ENCODE assay signal across 9 mouse cellular contexts in the genomic region with DNA sequence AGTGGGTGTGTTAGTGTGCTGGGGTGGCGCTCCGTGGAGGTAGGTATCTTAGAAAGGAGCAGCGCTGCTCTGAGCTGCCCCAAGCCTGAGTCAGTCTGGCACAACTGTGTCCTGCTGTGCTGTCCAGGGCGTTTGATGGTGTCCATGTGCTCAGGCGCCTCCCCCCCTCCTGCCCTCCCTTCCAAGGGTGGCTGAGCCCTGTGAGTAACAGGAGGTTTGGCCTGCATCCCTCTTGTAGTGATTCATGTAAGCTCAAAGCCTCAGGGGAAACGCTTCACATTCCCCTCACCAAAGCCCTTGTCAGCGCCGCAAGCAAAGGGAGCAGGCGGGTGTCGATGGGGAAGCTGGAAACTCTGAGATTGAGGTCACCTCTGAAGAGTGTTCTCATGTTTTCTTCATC. TPM values are rescaled to one million over a fixed set of nuclear protein-coding genes. Genes with fewer than 3 reads are reported as not detected.
DNase-seq lines count a peak whose midpoint lies in the region; ATAC-seq lines count a peak whose summit lies in the region.
"Had no signal": no experiment of that assay in that cellular context is flagged by ENCODE, and none has a peak within 500 bp of the region (broad histone marks: within the 10 kb centered on the region; RNA-seq: fewer than 3 reads in every experiment).

No protein-coding gene starts in this region.

- H3K27ac ChIP-seq in hindbrain, embryonic 12.5 days, result no peak overlapping the region
- H3K27ac ChIP-seq in hindbrain, embryonic 13.5 days, result no peak overlapping the region
- H3K27ac ChIP-seq in limb, embryonic 12.5 days, result peak overlapping the region; percentile 41
- no peak overlapping the region for H3K27ac ChIP-seq in midbrain, embryonic 10.5 days (replicated peaks)

- H3K9ac ChIP-seq in hindbrain, embryonic 12.5 days, result peak overlapping the region; percentile 9; the same call in 1 of the 2 replicates
- no peak overlapping the region for H3K9ac ChIP-seq in hindbrain, embryonic 13.5 days
- 0 out of 2 replicates have a peak overlapping the region, but pooled peaks have one; percentile 5 for H3K9ac ChIP-seq in limb, embryonic 12.5 days (replicated peaks)

- DNase-seq in adipocyte (ENCODE audit: low spot score), result peak; percentile 75
- DNase-seq in heart, adult 18-20 months, result peak; percentile 71 to 85
- DNase-seq in spleen, postnatal 10 days (ENCODE audit: low spot score in 2 of 2), result no peak
- DNase-seq in right cerebral cortex, postnatal 36 days (ENCODE audit: low spot score in 2 of 2), result no peak
- DNase-seq in midbrain, embryonic 10.5 days (ENCODE audit: low spot score), result no peak
- DNase-seq: thymus, adult 18-20 months had no signal

- peaks cover 18% of the 10 kb centered on the region for H3K4me1 ChIP-seq in hindbrain, embryonic 12.5 days
- H3K4me1 ChIP-seq in hindbrain, embryonic 13.5 days (replicated peaks), result peaks cover 20% of the 10 kb centered on the region
- H3K4me1 ChIP-seq in limb, embryonic 12.5 days (replicated peaks), result peaks cover 37% of the 10 kb centered on the region
- H3K4me1 ChIP-seq in midbrain, embryonic 10.5 days, result peaks cover 32% of the 10 kb centered on the region

- H3K27me3 ChIP-seq in hindbrain, embryonic 12.5 days, result no peaks in the 10 kb centered on the region
- no peaks in the 10 kb centered on the region for H3K27me3 ChIP-seq in hindbrain, embryonic 13.5 days
- H3K27me3 ChIP-seq in limb, embryonic 12.5 days, result no peaks in the 10 kb centered on the region
- H3K27me3 ChIP-seq in midbrain, embryonic 10.5 days (ENCODE audit: low read depth, poor library complexity, severe bottlenecking), result no peaks in the 10 kb centered on the region

- peaks cover 48% of the 10 kb centered on the region for H3K36me3 ChIP-seq in hindbrain, embryonic 12.5 days
- H3K36me3 ChIP-seq in hindbrain, embryonic 13.5 days, result peaks cover 69% of the 10 kb centered on the region
- H3K36me3 ChIP-seq in limb, embryonic 12.5 days, result peaks cover 70% of the 10 kb centered on the region
- H3K36me3 ChIP-seq in midbrain, embryonic 10.5 days, result peaks cover 77% of the 10 kb centered on the region

- ATAC-seq in hindbrain, embryonic 12.5 days (ENCODE audit: low FRiP score), result no peak
- ATAC-seq in hindbrain, embryonic 13.5 days (ENCODE audit: low FRiP score), result no peak
- ATAC-seq in limb, embryonic 12.5 days (ENCODE audit: insufficient number of reproducible peaks, insufficient read depth, low FRiP score, low TSS enrichment, low read depth), result no peak

- H3K4me3 ChIP-seq in hindbrain, embryonic 12.5 days, result no peak overlapping the region
- H3K4me3 ChIP-seq in hindbrain, embryonic 13.5 days, result no peak overlapping the region
- H3K4me3 ChIP-seq in limb, embryonic 12.5 days (replicated peaks), result no peak overlapping the region
- H3K4me3 ChIP-seq in midbrain, embryonic 10.5 days, result no peak overlapping the region

- no peaks in the 10 kb centered on the region for H3K9me3 ChIP-seq in hindbrain, embryonic 12.5 days (replicated peaks)
- H3K9me3 ChIP-seq in hindbrain, embryonic 13.5 days, result no peaks in the 10 kb centered on the region
- 0 out of 2 replicates have a peak, but pooled peaks cover 4% of the 10 kb centered on the region for H3K9me3 ChIP-seq in limb, embryonic 12.5 days
- H3K9me3 ChIP-seq in midbrain, embryonic 10.5 days (replicated peaks), result peaks cover 5% of the 10 kb centered on the region; the same call in 1 of the 2 replicates

- 66% methylated on average over 10 of the region's 10 CpGs for WGBS in hindbrain, embryonic 12.5 days
- 80% methylated on average over 10 of the region's 10 CpGs for WGBS in hindbrain, embryonic 13.5 days
- WGBS in limb, embryonic 12.5 days, result 38% methylated on average over 10 of the region's 10 CpGs
- 73% methylated on average over 10 of the region's 10 CpGs for WGBS in midbrain, embryonic 10.5 days

- H3K4me2 ChIP-seq in hindbrain, embryonic 12.5 days (replicated peaks), result no peak overlapping the region
- no peak overlapping the region for H3K4me2 ChIP-seq in hindbrain, embryonic 13.5 days
- H3K4me2 ChIP-seq in limb, embryonic 12.5 days, result no peak overlapping the region

RNA-seq across cellular contexts. Expression of gene Cenpx, which starts 15.8 kb away (rescaled TPM):
- 106 and 113 TPM in 2 replicates for polyA plus RNA-seq in hindbrain, embryonic 12.5 days (2016; fragmentation: Nextera tagmentation; extraction: Ambion mirVana)
- polyA plus RNA-seq in hindbrain, embryonic 13.5 days (2015; fragmentation: Nextera tagmentation; extraction: Ambion mirVana), result 103 and 113 TPM in 2 replicates
- 10 to 100 TPM; 32.5 to 34.2 TPM for total RNA-seq in heart, adult 18-20 months (2021)
- 131 and 138 TPM in 2 replicates for polyA plus RNA-seq in limb, embryonic 12.5 days (2016; fragmentation: Nextera tagmentation; extraction: Ambion mirVana)
- 132 and 133 TPM in 2 replicates for polyA plus RNA-seq in midbrain, embryonic 10.5 days (2016; fragmentation: Nextera tagmentation; extraction: Ambion mirVana)

RNA-seq across cellular contexts. Expression of gene Lrrc45, which starts 16.0 kb away (rescaled TPM):
- polyA plus RNA-seq in hindbrain, embryonic 12.5 days (2016; fragmentation: Nextera tagmentation; extraction: Ambion mirVana), result 75.3 and 78.8 TPM in 2 replicates
- 67.9 and 73.1 TPM in 2 replicates for polyA plus RNA-seq in hindbrain, embryonic 13.5 days (2015; fragmentation: Nextera tagmentation; extraction: Ambion mirVana)
- 1 to 10 TPM; 3.8 to 4.3 TPM for total RNA-seq in heart, adult 18-20 months (2021)
- 77.9 and 78.4 TPM in 2 replicates for polyA plus RNA-seq in limb, embryonic 12.5 days (2016; fragmentation: Nextera tagmentation; extraction: Ambion mirVana)
- polyA plus RNA-seq in midbrain, embryonic 10.5 days (2016; fragmentation: Nextera tagmentation; extraction: Ambion mirVana), result 57.0 and 57.7 TPM in 2 replicates

RNA-seq across cellular contexts. Expression of gene Rac3, which starts 23.5 kb away (rescaled TPM):
- polyA plus RNA-seq in hindbrain, embryonic 12.5 days (2016; fragmentation: Nextera tagmentation; extraction: Ambion mirVana), result 98.4 and 99.9 TPM in 2 replicates
- 272 and 278 TPM in 2 replicates for polyA plus RNA-seq in hindbrain, embryonic 13.5 days (2015; fragmentation: Nextera tagmentation; extraction: Ambion mirVana)
- 1 to 10 TPM; 1.1 to 1.3 TPM for total RNA-seq in heart, adult 18-20 months (2021)
- 48.5 and 51.2 TPM in 2 replicates for polyA plus RNA-seq in limb, embryonic 12.5 days (2016; fragmentation: Nextera tagmentation; extraction: Ambion mirVana)
- 32.4 and 41.9 TPM in 2 replicates for polyA plus RNA-seq in midbrain, embryonic 10.5 days (2016; fragmentation: Nextera tagmentation; extraction: Ambion mirVana)

RNA-seq across cellular contexts. Expression of gene Aspscr1, which starts 25.0 kb away (rescaled TPM):
- polyA plus RNA-seq in hindbrain, embryonic 12.5 days (2016; fragmentation: Nextera tagmentation; extraction: Ambion mirVana), result 144 and 151 TPM in 2 replicates
- 152 and 161 TPM in 2 replicates for polyA plus RNA-seq in hindbrain, embryonic 13.5 days (2015; fragmentation: Nextera tagmentation; extraction: Ambion mirVana)
- 10 to 100 TPM; 28.5 to 31.3 TPM for total RNA-seq in heart, adult 18-20 months (2021)
- 142 and 149 TPM in 2 replicates for polyA plus RNA-seq in limb, embryonic 12.5 days (2016; fragmentation: Nextera tagmentation; extraction: Ambion mirVana)
- 150 and 161 TPM in 2 replicates for polyA plus RNA-seq in midbrain, embryonic 10.5 days (2016; fragmentation: Nextera tagmentation; extraction: Ambion mirVana)

RNA-seq across cellular contexts. Expression of gene Dcxr, which starts 29.3 kb away (rescaled TPM):
- polyA plus RNA-seq in hindbrain, embryonic 12.5 days (2016; fragmentation: Nextera tagmentation; extraction: Ambion mirVana), result 11.6 and 12.2 TPM in 2 replicates
- 9.7 and 12.1 TPM in 2 replicates for polyA plus RNA-seq in hindbrain, embryonic 13.5 days (2015; fragmentation: Nextera tagmentation; extraction: Ambion mirVana)
- total RNA-seq in heart, adult 18-20 months (2021), result 10 to 100 TPM; 16.6 to 16.7 TPM
- 14.8 and 17.8 TPM in 2 replicates for polyA plus RNA-seq in limb, embryonic 12.5 days (2016; fragmentation: Nextera tagmentation; extraction: Ambion mirVana)
- 13.0 and 13.7 TPM in 2 replicates for polyA plus RNA-seq in midbrain, embryonic 10.5 days (2016; fragmentation: Nextera tagmentation; extraction: Ambion mirVana)

Comparison
In these comparisons a context has a peak if more than half of its experiments do, and no peak if none do; other contexts are left out.
1. DNase-seq: peak in adipocyte (single experiment) and heart, adult 18-20 months (2 of 2); none in spleen, postnatal 10 days (0 of 2), right cerebral cortex, postnatal 36 days (0 of 2) and midbrain, embryonic 10.5 days (single experiment).